Mouse (Mus musculus) adrenal gland, postnatal 10 days (tissue): ENCODE measurements at regions not wholly inside any gene's neighbourhood (a gene's known extent, or its start where the extent isn't known, plus 50 kb on each side); places are given as distances from the start of the nearest gene placed in this dataset.

Source experiments
- DNase-seq: peaks from one replicate; pipeline ENCODE4 v3.0.0; 2021; ENCODE audit warnings: mixed read lengths

DNA sequence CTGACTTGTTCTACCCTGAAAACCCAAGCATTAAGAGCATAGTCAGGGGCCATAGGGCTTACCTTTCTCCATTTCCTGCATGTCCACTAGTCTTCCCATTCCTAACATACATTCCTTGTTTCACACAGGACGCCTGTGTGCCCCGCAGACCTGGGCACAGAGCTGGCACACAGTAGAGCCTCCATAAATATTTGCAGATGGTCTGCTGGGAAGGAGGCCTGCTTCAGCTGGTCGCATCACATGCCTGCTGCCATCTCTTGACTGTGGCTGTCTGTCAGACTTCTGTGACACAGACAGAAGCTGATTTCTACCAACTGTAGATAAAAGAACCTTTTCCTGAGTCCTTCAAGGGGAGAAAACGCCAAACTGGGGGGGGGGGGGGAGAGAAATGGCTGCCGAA lies 62.8 kb upstream of the Ctnnb1 start:
- no peak for DNase-seq

- peak; percentile 49 for DNase-seq
These were observed 62.3 kb upstream of the Ctnnb1 start for GRCm38 (mm10) chr9:120866709-120867108.

- DNase-seq, result no peak
These were observed 61.2 kb upstream of the Ctnnb1 start for GRCm38 (mm10) chr9:120867861-120868260.

GRCm38 (mm10) chr9:120868330-120868729 lies 60.7 kb upstream of the Ctnnb1 start:
- no peak for DNase-seq

DNA sequence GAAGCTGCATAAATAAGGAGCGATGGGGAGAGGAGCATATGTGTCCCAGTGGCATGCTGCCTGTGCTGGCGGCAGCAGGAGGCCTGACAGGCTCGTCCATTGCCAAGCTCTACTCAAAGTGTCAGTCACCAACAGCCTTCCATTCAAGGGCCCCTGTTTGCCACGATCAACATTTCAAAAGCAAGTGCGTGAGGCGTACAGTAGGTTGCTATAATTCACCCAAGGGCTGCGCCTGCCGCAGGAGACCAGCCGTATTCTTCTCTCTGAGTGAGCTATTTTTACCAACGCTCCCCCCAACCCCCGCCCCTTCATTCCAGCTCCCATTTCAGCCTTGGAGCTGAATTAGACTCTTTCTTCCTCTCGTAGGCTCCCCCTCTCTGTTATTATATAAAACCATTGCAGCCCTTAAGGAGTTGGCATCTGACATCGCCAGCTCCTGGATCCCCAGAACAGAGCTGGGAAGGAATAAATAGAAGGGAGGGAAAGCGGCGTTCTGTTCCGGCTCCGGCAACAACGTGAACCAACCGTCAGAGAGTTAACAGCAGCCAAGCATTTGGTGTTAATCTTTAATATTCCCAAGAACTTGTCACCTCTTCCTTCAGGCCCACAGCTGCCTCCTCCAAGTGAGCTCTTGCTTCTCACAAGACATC lies 59.5 kb upstream of the Ctnnb1 start:
- DNase-seq, result no peak

- no peak for DNase-seq
These were observed 55.7 kb upstream of the Ctnnb1 start for GRCm38 (mm10) chr9:120873293-120873692.

GRCm38 (mm10) chr9:120874416-120874976 lies 54.5 kb upstream of the Ctnnb1 start:
- no peak for DNase-seq

DNA sequence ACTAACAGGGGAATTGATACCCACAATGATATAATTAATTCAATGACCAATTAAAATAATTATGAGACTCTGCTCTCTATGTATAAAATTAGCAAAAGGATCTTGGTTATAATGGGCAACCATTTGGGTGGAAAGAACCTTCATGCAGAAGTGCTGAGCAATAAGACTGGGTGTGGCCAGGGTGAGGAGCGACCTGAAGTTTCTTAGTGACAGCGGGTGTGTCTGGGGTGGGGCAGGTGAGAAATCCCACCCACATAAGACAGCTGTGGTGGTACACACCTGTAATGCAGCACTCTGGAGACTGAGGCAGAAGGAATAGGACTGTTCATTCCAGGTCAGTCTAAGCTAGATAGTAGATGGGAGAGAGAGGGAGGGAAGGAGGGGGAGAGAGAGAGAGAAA lies 51.9 kb upstream of the Ctnnb1 start:
- no peak for DNase-seq
